Mouse (Mus musculus) forebrain, embryonic 13.5 days (tissue): ENCODE measurements around the gene Tmem33. TPM values are rescaled to one million over a fixed set of nuclear protein-coding genes. Genes with fewer than 3 reads are reported as not detected.

Experiments
- ATAC-seq: fragments of 200-750 bp; cut with Nextera tagmentation; 2 replicates; pipeline ENCODE4 v1.8.0; 2017
- H3K27ac ChIP-seq: fragments of 300-500 bp; sonication (generic); 2 replicates; pipeline ENCODE4 v1.5.1; 2015; ENCODE audit warnings: inconsistent platforms, mild to moderate bottlenecking, moderate library complexity
- H3K27me3 ChIP-seq: fragments of 300-500 bp; sonication (generic); 2 replicates; pipeline ENCODE4 v1.6.1; 2015; ENCODE audit warnings: mild to moderate bottlenecking, inconsistent platforms
- H3K36me3 ChIP-seq: fragments of 300-500 bp; sonication (generic); 2 replicates; pipeline ENCODE4 v1.6.1; 2015; ENCODE audit warnings: mild to moderate bottlenecking, inconsistent platforms; ENCODE audit not compliant: poor library complexity, severe bottlenecking
- H3K4me1 ChIP-seq: fragments of 300-500 bp; sonication (generic); 2 replicates; pipeline ENCODE4 v1.6.1; 2015; ENCODE audit warnings: inconsistent platforms
- H3K4me2 ChIP-seq: fragments of 300-500 bp; sonication (generic); 2 replicates; pipeline ENCODE4 v1.6.1; 2015; ENCODE audit warnings: inconsistent platforms, mild to moderate bottlenecking, moderate library complexity
- H3K4me3 ChIP-seq: fragments of 300-500 bp; sonication (generic); 2 replicates; pipeline ENCODE4 v1.5.1; 2015; ENCODE audit warnings: mild to moderate bottlenecking, inconsistent platforms
- H3K9ac ChIP-seq: fragments of 300-500 bp; sonication (generic); 2 replicates; pipeline ENCODE4 v1.6.1; 2015; ENCODE audit warnings: mild to moderate bottlenecking, inconsistent platforms
- H3K9me3 ChIP-seq: fragments of 300-500 bp; sonication (generic); replicated peaks from 2 replicates; pipeline ENCODE4 v1.6.1; 2016; ENCODE audit warnings: inconsistent platforms
- WGBS: fragments of 180-500 bp; shearing (Covaris S2); methylation state at CpG from one replicate; pipeline ENCODE4 v1.1.7; 2015; 5-methylcytosine and 5-hydroxymethylcytosine counted together
- polyA plus RNA-seq: library from polyadenylated mRNA; unstranded; fragments of >200 nt; fragmentation: Nextera tagmentation; extraction: Ambion mirVana; gene quantifications from 2 replicates; pipeline ENCODE4 v1.2.1, GENCODE M21; 2015

Gene Tmem33
- polyA plus RNA-seq, 1 experiment from 2014 or later: 106 TPM

GRCm38 (mm10) chr5:67266106-67266505, 5.7 kb downstream of the Tmem33 start:
- 97% methylated on average over 1 of the region's 1 CpGs for WGBS
- H3K4me2 ChIP-seq: no peak overlapping the region
- no peak overlapping the region for H3K9ac ChIP-seq
- H3K27ac ChIP-seq: no peak overlapping the region
- H3K36me3 ChIP-seq: peaks cover 62% of the 10 kb centered on the region
- H3K9me3 ChIP-seq: no peaks in the 10 kb centered on the region
- H3K4me3 ChIP-seq: no peak overlapping the region
- H3K27me3 ChIP-seq: no peaks in the 10 kb centered on the region
- ATAC-seq: no peak
- H3K4me1 ChIP-seq: peaks cover 15% of the 10 kb centered on the region

- peaks cover 48% of the 10 kb centered on the region for H3K36me3 ChIP-seq
- H3K4me2 ChIP-seq: no peak overlapping the region
- H3K4me3 ChIP-seq: no peak overlapping the region
- no peaks in the 10 kb centered on the region for H3K27me3 ChIP-seq
- no peak for ATAC-seq
- H3K9ac ChIP-seq: no peak overlapping the region
- no peak overlapping the region for H3K27ac ChIP-seq
- no peaks in the 10 kb centered on the region for H3K9me3 ChIP-seq
- no peaks in the 10 kb centered on the region for H3K4me1 ChIP-seq
- 91% methylated on average over 8 of the region's 8 CpGs for WGBS
Observed at GRCm38 (mm10) chr5:67269309-67269708, 8.9 kb downstream of the Tmem33 start.

- Histone ChIP-seq H3K4me3 (no peak overlapping the region), H3K27me3 (no peaks in the 10 kb centered on the region), H3K27ac (no peak overlapping the region), H3K4me1 (no peaks in the 10 kb centered on the region), H3K9ac (no peak overlapping the region), H3K36me3 (peaks cover 45% of the 10 kb centered on the region), H3K4me2 (no peak overlapping the region), H3K9me3 (no peaks in the 10 kb centered on the region)
- 92% methylated on average over 9 of the region's 9 CpGs for WGBS
- ATAC-seq: no peak
Observed at GRCm38 (mm10) chr5:67279407-67279806, 19.0 kb downstream of the Tmem33 start.

- H3K27ac ChIP-seq: no peak overlapping the region
- ATAC-seq: no peak
- no peaks in the 10 kb centered on the region for H3K9me3 ChIP-seq
- H3K4me1 ChIP-seq: no peaks in the 10 kb centered on the region
- H3K36me3 ChIP-seq: peaks cover 50% of the 10 kb centered on the region
- no peak overlapping the region for H3K9ac ChIP-seq
- WGBS: 91% methylated on average over 4 of the region's 4 CpGs
- H3K4me2 ChIP-seq: no peak overlapping the region
- no peaks in the 10 kb centered on the region for H3K27me3 ChIP-seq
- H3K4me3 ChIP-seq: no peak overlapping the region
Observed at GRCm38 (mm10) chr5:67279840-67280239, 19.5 kb downstream of the Tmem33 start.

- peaks cover 55% of the 10 kb centered on the region for H3K36me3 ChIP-seq
- H3K27me3 ChIP-seq: no peaks in the 10 kb centered on the region
- H3K4me1 ChIP-seq: no peaks in the 10 kb centered on the region
- H3K27ac ChIP-seq: no peak overlapping the region
- no peak overlapping the region for H3K4me3 ChIP-seq
- ATAC-seq: no peak
- WGBS: 98% methylated on average over 4 of the region's 4 CpGs
- no peak overlapping the region for H3K4me2 ChIP-seq
- H3K9me3 ChIP-seq: no peaks in the 10 kb centered on the region
- H3K9ac ChIP-seq: no peak overlapping the region
Observed at GRCm38 (mm10) chr5:67280400-67280799, 20.0 kb downstream of the Tmem33 start.

- H3K9ac ChIP-seq: no peak overlapping the region
- no peaks in the 10 kb centered on the region for H3K9me3 ChIP-seq
- WGBS: 93% methylated on average over 3 of the region's 3 CpGs
- no peaks in the 10 kb centered on the region for H3K27me3 ChIP-seq
- H3K4me3 ChIP-seq: no peak overlapping the region
- no peak overlapping the region for H3K4me2 ChIP-seq
- ATAC-seq: no peak
- H3K36me3 ChIP-seq: peaks cover 16% of the 10 kb centered on the region
- H3K4me1 ChIP-seq: no peaks in the 10 kb centered on the region
- H3K27ac ChIP-seq: no peak overlapping the region
Observed at GRCm38 (mm10) chr5:67295029-67295428, 34.7 kb downstream of the Tmem33 start.

GRCm38 (mm10) chr5:67295682-67296081, 35.3 kb downstream of the Tmem33 start:
- Histone ChIP-seq H3K4me3 (no peak overlapping the region), H3K4me2 (no peak overlapping the region), H3K9ac (no peak overlapping the region)

GRCm38 (mm10) chr5:67296171-67296570, 35.8 kb downstream of the Tmem33 start:
- H3K27ac ChIP-seq: no peak overlapping the region
- no peaks in the 10 kb centered on the region for H3K27me3 ChIP-seq
- 83% methylated on average over 1 of the region's 1 CpGs for WGBS
- no peak for ATAC-seq
- no peaks in the 10 kb centered on the region for H3K9me3 ChIP-seq
- no peak overlapping the region for H3K4me3 ChIP-seq
- no peak overlapping the region for H3K4me2 ChIP-seq
- no peak overlapping the region for H3K9ac ChIP-seq
- no peaks in the 10 kb centered on the region for H3K4me1 ChIP-seq
- peaks cover 13% of the 10 kb centered on the region for H3K36me3 ChIP-seq

More at GRCm38 (mm10) chr5:67295682-67296081, 35.3 kb downstream of the Tmem33 start:
- Histone ChIP-seq H3K27ac (no peak overlapping the region), H3K4me1 (no peaks in the 10 kb centered on the region), H3K27me3 (no peaks in the 10 kb centered on the region), H3K9me3 (no peaks in the 10 kb centered on the region), H3K36me3 (peaks cover 13% of the 10 kb centered on the region)
- no peak for ATAC-seq
- 82% methylated on average over 6 of the region's 6 CpGs for WGBS

- Histone ChIP-seq H3K4me2 (no peak overlapping the region), H3K9ac (no peak overlapping the region), H3K27me3 (no peaks in the 10 kb centered on the region), H3K4me1 (no peaks in the 10 kb centered on the region), H3K27ac (no peak overlapping the region), H3K36me3 (peaks cover 13% of the 10 kb centered on the region), H3K9me3 (no peaks in the 10 kb centered on the region), H3K4me3 (no peak overlapping the region)
- WGBS: 92% methylated on average over 5 of the region's 5 CpGs
- ATAC-seq: no peak
Observed at GRCm38 (mm10) chr5:67297026-67297813, 36.9 kb downstream of the Tmem33 start.

GRCm38 (mm10) chr5:67299847-67300412, 39.6 kb downstream of the Tmem33 start:
- Histone ChIP-seq H3K27me3 (no peaks in the 10 kb centered on the region), H3K9ac (no peak overlapping the region), H3K4me3 (no peak overlapping the region), H3K36me3 (peaks cover 6% of the 10 kb centered on the region; the same call in 1 of the 2 replicates), H3K4me1 (no peaks in the 10 kb centered on the region), H3K27ac (no peak overlapping the region), H3K4me2 (no peak overlapping the region), H3K9me3 (no peaks in the 10 kb centered on the region)
- ATAC-seq: no peak
- WGBS: 96% methylated on average over 6 of the region's 6 CpGs

- H3K9me3 ChIP-seq: no peaks in the 10 kb centered on the region
- H3K9ac ChIP-seq: no peak overlapping the region
- peaks cover 6% of the 10 kb centered on the region; the same call in 1 of the 2 replicates for H3K36me3 ChIP-seq
- ATAC-seq: no peak
- H3K4me1 ChIP-seq: 0 out of 2 replicates have a peak, but pooled peaks cover under 1% of the 10 kb centered on the region
- no peak overlapping the region for H3K4me2 ChIP-seq
- no peak overlapping the region for H3K27ac ChIP-seq
- no peaks in the 10 kb centered on the region for H3K27me3 ChIP-seq
- WGBS: 94% methylated on average over 8 of the region's 8 CpGs
- H3K4me3 ChIP-seq: no peak overlapping the region
Observed at GRCm38 (mm10) chr5:67300926-67301597, 40.7 kb downstream of the Tmem33 start.

- H3K4me2 ChIP-seq: no peak overlapping the region
- no peak overlapping the region for H3K4me3 ChIP-seq
- H3K36me3 ChIP-seq: no peaks in the 10 kb centered on the region
- no peaks in the 10 kb centered on the region for H3K9me3 ChIP-seq
- no peak overlapping the region for H3K9ac ChIP-seq
- WGBS: 93% methylated on average over 7 of the region's 8 CpGs
- H3K4me1 ChIP-seq: 0 out of 2 replicates have a peak, but pooled peaks cover 2% of the 10 kb centered on the region
- no peak for ATAC-seq
- no peak overlapping the region for H3K27ac ChIP-seq
- no peaks in the 10 kb centered on the region for H3K27me3 ChIP-seq
Observed at GRCm38 (mm10) chr5:67301722-67302331, 41.5 kb downstream of the Tmem33 start.
